Mouse (Mus musculus) right cerebral cortex, postnatal 4 days (tissue): ENCODE measurements at regions not wholly inside any gene's neighbourhood (a gene's known extent, or its start where the extent isn't known, plus 50 kb on each side); places are given as distances from the start of the nearest gene placed in this dataset.
A peak's percentile ranks its signal among the peaks of the same experiment; 100 is the strongest.

Experiments used
- DNase-seq: peaks from one replicate; pipeline ENCODE4 v3.0.0-alpha.2; 2022

GRCm38 (mm10) chr4:53386309-53386708, 53.9 kb upstream of the Slc44a1 start:
- DNase-seq, result peak; percentile 56

GRCm38 (mm10) chr4:53384761-53385160, 55.5 kb upstream of the Slc44a1 start:
- DNase-seq, result peak; percentile 68

- DNase-seq, result no peak
Measured at GRCm38 (mm10) chr4:53384104-53384503, 56.1 kb upstream of the Slc44a1 start.

GRCm38 (mm10) chr4:53382012-53382411, 58.2 kb upstream of the Slc44a1 start:
- DNase-seq, result no peak

GRCm38 (mm10) chr4:53379855-53380254, 60.4 kb upstream of the Slc44a1 start:
- DNase-seq, result no peak

GRCm38 (mm10) chr4:53376995-53377394, 63.2 kb upstream of the Slc44a1 start:
- DNase-seq, result no peak

DNA sequence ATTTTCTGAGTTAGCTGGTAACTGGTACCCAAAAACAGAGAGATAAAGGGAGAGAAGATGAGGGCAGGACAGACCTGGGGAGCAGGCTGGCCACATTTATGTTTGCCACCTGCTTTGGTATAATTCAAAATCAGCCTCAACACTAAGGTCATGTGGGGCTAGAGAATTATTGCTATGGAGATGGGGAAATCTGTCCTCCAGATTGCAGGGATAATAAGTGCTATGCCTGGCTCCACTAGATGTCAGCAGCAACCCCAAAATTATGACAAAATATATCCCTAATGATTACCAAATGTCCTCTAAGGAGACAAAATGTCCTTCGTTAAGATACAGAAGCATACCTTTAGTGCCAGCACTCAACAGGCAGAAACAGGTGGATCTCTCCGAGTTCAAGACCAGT, 83.8 kb upstream of the Slc44a1 start:
- DNase-seq, result no peak

- no peak for DNase-seq
Measured at GRCm38 (mm10) chr4:53354961-53355360, 85.3 kb upstream of the Slc44a1 start.

DNA sequence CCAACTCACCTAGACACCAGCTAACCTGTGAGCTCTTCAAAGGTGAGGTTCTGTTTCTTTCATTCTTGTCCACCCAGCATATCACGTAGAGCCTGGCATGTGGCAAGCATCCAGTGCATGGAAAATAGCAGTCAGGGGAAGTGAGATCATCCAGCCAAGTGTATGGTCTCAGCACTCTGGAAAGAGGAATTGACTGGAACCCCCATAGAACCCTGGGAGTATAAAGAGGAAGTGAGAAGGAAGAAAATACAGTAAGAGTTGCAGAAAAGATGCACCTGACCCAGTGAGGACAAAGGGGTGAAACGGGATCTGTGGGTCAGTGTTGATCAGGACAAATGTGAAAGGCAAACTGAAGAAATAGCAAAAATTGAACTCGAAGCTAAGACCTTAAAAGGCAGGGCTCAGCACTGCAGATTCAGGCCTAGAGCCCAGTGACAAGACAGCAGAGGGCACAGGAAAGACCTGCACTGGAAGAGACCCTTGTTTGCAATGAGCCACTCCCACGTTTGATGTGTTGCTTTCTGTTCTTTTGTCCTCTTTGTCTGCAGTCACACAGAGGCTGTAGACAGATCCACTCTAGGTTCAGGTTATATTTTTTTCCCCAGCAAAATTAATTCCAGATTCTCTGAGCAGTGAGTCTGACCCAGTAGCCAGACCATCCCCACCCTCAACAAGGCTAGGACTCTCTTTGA, 86.7 kb upstream of the Slc44a1 start:
- no peak for DNase-seq

DNA sequence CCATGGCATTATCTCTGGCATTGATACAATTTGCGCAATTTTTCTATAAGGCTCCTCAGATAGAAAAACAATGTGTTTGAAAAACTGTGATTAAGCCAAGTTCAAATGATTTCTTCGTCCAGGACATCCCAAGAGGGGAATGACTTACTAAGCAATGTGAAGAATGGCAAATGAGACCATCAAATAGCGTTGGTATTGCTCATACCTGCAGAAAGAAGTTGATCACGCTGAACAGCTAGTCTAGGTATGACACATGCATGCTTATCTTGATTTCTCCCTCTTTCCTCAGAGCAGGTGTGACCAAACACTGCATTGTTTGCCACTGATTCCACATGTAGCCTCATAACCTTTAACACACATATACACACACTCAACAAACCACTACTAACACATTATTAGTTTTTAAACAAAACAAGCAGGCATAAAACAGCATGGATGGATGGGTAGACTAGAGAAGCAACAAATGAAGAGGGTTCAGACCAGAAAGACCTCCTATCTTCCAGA, 89.1 kb upstream of the Slc44a1 start:
- no peak for DNase-seq

DNA sequence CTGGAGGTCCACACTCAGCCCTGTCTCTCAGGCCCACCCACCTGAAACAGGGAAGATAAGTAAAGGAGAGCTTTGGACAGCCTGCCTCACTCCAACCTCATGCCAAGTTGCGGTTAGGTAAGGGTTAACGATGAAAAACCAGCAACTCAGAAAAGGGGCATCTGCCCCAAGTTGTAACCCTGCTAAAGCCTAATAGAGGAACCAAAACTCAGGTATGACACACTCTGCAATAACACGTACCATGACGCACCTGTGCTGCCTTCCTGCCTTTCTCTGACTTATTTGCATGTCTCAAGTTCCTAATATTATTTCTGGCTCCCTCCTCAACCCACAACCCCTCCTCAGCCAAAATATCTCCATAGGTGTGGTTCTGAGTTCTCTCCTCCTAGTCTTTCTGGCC, 94.9 kb upstream of the Slc44a1 start:
- no peak for DNase-seq

DNA sequence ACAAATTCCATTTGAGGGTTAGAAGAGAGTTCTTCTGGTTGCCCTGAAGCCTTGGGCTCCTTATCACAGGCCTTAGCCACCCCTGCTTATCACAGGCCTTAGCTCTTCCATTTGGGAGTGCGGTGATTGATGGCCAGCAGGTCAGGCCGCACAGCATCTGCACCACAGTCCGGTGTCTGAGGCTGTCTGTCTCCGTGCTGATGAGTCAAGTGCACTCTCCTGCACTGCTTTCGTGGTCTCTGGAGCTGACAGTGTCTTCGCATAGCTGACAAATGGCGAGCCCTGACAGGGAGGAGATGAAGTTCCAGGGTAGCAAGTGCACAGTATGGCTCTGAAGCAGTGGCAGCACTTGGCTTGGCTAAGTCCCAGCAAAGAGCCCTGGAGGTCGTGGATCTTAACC, 95.7 kb upstream of the Slc44a1 start:
- no peak for DNase-seq

- DNase-seq, result no peak
Measured at GRCm38 (mm10) chr4:53341181-53341580, 99.0 kb upstream of the Slc44a1 start.

- DNase-seq, result no peak
Measured at GRCm38 (mm10) chr4:53340021-53340667, 100.1 kb upstream of the Slc44a1 start.

GRCm38 (mm10) chr4:53339125-53340020, 100.8 kb upstream of the Slc44a1 start:
- no peak for DNase-seq

DNA sequence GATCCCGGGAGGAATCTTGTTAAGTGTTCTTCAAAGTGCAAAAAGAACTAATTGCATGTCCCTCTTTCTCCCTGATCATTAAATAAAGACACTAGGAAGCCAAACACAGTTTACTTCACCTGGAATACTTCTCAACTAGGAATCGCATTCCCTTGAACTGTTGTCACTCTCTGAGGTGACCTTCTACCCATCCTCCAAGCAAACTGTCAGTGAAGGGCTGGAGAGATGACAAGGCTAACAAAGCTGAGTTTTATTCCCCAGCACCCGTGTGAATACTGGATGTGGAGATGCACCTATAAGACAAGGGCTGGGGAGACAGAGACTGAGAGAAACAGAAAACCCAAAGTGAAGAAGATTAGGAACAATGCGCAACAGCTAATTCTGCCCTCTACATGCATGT, 101.7 kb upstream of the Slc44a1 start:
- DNase-seq, result no peak

- no peak for DNase-seq
Measured at GRCm38 (mm10) chr4:53337784-53338183, 102.4 kb upstream of the Slc44a1 start.

GRCm38 (mm10) chr4:53327382-53328165, 112.6 kb upstream of the Slc44a1 start:
- no peak for DNase-seq

DNA sequence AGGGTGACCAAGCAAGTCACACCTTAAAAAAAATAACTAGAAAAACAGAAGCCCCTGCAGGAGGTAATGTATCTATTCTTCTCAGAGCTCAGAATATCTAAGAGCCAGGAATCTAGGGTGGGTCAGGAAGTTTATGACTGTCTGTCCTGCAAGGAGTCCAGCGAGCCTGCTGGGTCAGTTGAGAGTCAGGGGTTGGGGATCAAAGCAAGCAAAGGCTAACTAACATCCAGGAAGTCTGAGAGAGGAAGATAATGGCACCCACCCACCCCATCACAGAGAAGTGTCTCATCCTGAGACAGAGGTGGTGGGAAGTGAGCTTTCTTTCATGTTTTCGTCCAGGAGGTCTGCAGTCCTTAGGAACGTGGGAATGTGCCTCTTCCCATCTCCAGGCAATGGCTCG, 116.4 kb upstream of the Slc44a1 start:
- DNase-seq, result no peak

GRCm38 (mm10) chr4:53323195-53323594, 117.0 kb upstream of the Slc44a1 start:
- no peak for DNase-seq

DNA sequence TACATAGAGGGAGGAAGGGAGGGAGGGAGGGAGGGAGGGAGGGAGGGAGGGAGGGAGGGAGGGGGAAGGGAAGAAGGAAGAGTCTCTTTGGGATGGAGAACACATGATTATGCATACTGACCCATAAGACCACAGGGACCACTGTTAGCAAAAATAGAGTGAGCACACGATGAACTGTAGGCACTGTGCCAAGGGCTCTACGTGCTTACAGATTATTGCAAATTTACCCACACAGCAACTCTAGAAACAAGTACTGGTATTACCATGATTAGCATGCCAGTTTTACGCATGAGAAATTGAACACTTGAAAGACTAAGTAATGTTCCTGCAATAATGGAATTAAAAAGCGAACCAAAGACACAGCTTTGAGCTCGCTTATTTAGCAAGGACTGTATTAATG, 117.7 kb upstream of the Slc44a1 start:
- no peak for DNase-seq

DNA sequence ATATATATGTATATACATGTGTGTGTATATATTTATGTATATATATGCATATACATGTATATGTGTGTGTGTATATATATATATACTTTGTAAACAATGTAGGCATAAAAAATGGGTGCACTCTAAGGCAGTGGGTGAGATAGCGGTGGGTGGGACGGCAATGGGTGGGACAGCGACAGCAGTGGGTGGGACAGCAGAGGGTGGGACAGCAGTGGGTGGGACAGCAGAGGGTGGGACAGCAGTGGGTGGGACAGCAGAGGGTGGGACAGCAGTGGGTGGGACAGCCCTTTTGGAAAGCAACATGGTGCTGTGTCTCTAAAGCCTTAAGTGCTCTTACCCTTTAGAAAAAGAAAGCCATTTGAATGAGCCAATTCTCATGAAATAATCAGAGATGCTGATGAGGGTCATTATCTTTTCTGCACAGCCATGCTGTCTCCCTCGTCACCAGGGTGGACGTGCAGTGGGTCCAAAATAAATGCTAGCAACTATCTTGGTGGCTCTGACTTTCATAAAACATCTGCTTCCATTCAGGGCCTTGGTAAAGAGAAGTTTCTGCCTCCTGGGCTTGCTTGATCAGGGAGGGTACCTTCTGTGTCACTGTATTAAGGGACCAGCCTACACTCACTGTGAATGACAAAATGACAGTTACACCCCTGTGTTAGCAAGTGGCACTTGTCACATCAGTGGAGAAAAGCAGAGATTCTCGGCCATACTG, 119.3 kb upstream of the Slc44a1 start:
- no peak for DNase-seq
